ENCODE assay signal across 8 mouse cellular contexts in the genomic region with DNA sequence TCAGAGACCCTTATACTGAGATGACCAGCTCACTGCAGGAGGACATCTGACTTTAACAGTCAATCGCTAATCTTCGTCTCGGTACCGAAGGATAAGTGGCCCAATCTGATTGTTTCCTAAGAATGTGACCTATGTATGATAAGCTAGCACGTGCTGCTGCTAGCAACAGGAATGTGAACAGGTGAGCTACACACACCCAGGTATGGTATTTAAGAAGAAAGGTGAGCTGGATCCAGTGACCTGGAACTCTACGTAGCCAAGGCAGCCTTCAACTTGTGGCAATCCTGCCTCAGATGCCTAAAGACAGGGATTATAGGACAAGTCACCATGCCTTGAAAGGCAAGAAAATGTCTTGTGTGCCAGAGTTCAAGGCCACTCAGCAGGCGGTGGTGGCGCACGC.
"Had no signal": no experiment of that assay in that cellular context is flagged by ENCODE, and none has a peak within 500 bp of the region (broad histone marks: within the 10 kb centered on the region; RNA-seq: fewer than 3 reads in every experiment).

No protein-coding gene starts in this region.

- H3K9ac ChIP-seq: liver, embryonic 14.5 days; lung, embryonic 14.5 days; midbrain, embryonic 12.5 days; neural tube, embryonic 12.5 days; stomach, embryonic 15.5 days had no signal

- H3K9me3 ChIP-seq: midbrain, embryonic 10.5 days; midbrain, embryonic 12.5 days; neural tube, embryonic 12.5 days; stomach, embryonic 15.5 days had no signal

- H3K27ac ChIP-seq: liver, embryonic 14.5 days; midbrain, embryonic 10.5 days; midbrain, embryonic 12.5 days; neural tube, embryonic 12.5 days; stomach, embryonic 15.5 days had no signal

- H3K4me2 ChIP-seq: lung, embryonic 14.5 days; midbrain, embryonic 12.5 days; neural tube, embryonic 12.5 days; stomach, embryonic 15.5 days had no signal

- H3K4me1 ChIP-seq: midbrain, embryonic 10.5 days; midbrain, embryonic 12.5 days; neural tube, embryonic 12.5 days; stomach, embryonic 15.5 days had no signal

- H3K4me3 ChIP-seq: midbrain, embryonic 10.5 days; midbrain, embryonic 12.5 days; neural tube, embryonic 12.5 days; stomach, embryonic 15.5 days had no signal

- DNase-seq: right cerebral cortex, postnatal 14 days; thymus, adult 18-20 months had no signal

- H3K27me3 ChIP-seq: midbrain, embryonic 12.5 days; neural tube, embryonic 12.5 days; stomach, embryonic 15.5 days had no signal
